Mouse (Mus musculus) liver, embryonic 14 days (tissue): ENCODE results near the gene Iqcg. TPM values are rescaled to one million over a fixed set of nuclear protein-coding genes. Genes with fewer than 3 reads are reported as not detected.

ENCODE experiments used
- polyA plus RNA-seq: library from polyadenylated mRNA; depleted of rRNA; stranded (reverse); fragments of >200 nt; gene quantifications from 2 replicates; pipeline ENCODE4 v1.2.3, GENCODE M21; 2012; rRNA removed

The Iqcg gene
- polyA plus RNA-seq: 0.14 and 0.18 TPM in 2 replicates

DNA sequence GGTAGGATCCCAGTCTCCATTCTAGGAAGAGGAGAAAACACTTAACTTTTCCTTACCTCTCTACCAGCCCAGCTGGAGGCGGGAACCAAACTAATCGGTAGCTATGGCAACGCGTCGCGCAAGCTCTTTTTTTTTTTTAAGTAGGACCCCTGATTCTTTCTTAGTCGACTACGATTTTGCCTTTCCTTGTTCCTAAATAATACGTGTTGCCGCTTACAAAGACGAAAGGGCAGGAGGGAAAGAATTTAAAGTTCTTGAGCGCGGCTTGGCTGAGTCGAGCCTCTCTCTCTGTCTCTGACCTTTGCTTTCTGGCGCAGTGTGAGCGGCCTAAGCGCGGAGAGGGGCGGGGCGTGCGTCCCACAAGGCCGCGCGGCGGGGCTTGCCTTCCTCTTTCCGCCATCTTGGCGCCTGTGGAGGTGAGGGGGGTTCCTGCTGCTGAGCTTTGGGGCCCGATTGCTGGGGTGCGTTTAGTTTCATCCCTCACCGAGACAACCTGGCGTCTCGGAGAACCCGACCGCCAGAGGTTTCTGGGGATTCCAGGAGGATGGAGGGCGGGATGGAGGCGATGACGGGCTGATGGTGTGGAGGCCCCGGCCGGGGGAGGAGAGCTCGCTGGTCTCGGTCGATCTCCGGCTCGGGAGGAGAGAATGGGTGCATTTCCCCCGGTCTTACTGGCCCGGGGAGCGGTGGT, at the start of gene Iqcg, which contains the start of gene Rpl35a:
Gene Iqcg (minus strand): TSS at position 124 of the 691 bp plus-strand sequence.
Gene Rpl35a (plus strand): TSS at position 359 of the 691 bp plus-strand sequence.

DNA sequence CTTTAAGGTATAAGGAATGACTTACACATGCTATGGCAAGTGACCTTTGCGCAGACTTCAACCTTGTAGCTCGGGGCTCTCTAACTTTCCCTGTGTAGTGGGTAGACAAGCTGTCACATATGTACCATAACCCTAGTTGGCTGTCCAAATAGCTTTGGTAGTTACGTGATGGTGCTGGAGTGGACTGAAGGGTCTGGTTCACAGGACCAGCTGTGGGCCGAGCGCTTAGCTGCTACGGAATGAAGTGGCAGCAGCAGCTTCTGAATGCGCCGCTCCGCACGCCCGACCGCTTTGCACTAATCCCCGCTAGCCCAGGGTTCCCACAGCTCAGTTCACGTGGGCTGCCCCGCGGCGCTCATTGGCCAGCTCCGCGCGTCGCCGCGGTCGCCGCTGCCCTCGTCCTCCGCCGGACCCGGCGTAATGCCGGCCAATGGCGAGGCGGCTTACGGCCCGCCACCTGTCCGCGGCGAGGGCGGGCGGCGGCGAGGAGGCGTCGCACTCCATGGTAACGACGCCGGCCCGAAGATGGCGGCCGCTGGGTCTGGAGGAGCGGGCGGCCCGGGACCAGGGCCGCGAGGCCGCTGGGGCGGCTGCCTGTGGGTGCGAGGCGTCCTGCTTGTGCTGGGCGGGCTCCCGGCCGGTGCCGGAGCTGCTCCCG, 6.1 kb upstream of the Iqcg start, which contains the start of gene Lmln:
Gene Lmln (plus strand): TSS at position 498 of the 658 bp plus-strand sequence.

Other genes starting within 250 kb of the Iqcg start
- gene Smbd1, start 245.7 kb downstream of the Iqcg start, polyA plus RNA-seq: 0.12 TPM in 1 of 2 replicates, not detected in the other
- 9.5 and 11.0 TPM in 2 replicates for gene Fyttd1, start 178.7 kb downstream of the Iqcg start, polyA plus RNA-seq
- gene Rubcn, start 178.5 kb downstream of the Iqcg start, polyA plus RNA-seq: 4.3 and 4.8 TPM in 2 replicates
- gene Lrch3, start 142.1 kb downstream of the Iqcg start, polyA plus RNA-seq: 6.4 and 7.4 TPM in 2 replicates
- gene Rpl35a, start 235 bp upstream of the Iqcg start, polyA plus RNA-seq: 1,006 and 1,009 TPM in 2 replicates
- 0.76 and 0.92 TPM in 2 replicates for gene Lmln, start 6.3 kb upstream of the Iqcg start, polyA plus RNA-seq
- 3.3 and 3.8 TPM in 2 replicates for gene Osbpl11, start 128.9 kb upstream of the Iqcg start, polyA plus RNA-seq
- 7.0 and 8.8 TPM in 2 replicates for gene Snx4, start 195.2 kb upstream of the Iqcg start, polyA plus RNA-seq